Mouse (Mus musculus): Measurements from ENCODE around the gene Zfp53. TPM values are rescaled to one million over a fixed set of nuclear protein-coding genes. Genes with fewer than 3 reads are reported as not detected.

The Zfp53 gene
- total and polyA plus RNA-seq, 2 experiments from 2014 or later: 0.92 to 4.0 TPM

DNA sequence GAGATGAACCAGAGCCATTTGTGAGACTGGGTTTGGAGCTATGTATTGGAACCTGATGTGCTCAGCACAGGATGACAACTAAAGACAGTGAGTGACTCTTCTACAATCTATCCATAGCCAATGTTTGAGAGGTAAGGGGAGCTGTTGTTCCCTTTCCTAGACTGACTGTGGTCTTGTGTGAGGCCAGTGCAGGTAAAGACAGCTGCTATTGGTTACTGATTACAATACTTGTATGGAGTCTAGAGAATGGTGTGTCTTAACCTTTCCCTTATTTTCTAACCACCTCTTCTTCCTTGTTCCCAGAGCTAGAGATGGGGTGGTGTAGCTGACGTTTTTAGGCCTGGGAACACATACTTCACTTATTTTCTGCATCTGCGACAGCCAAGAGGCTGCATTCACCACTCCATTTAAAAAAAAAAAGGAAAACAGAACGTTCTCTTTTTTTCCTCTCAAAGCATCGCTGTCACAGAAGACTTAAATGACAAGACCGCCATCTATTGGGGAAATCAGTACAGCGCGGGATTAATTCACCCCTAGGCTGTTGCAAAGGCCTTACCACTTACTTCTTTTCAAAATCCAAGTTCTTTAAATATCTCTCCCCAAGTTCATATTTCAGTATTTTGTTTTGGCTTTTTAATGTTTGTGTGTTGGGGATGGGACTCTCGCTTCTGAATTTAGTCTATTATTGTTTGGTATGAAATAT lies 26.8 kb downstream of the Zfp53 start:
- no peaks in the 10 kb centered on the region for H3K4me1 ChIP-seq (ENCODE audit: control insufficient read depth, insufficient read depth)
- 2% methylated on average over 8 of the region's 8 CpGs for WGBS
- DNase-seq (ENCODE audit: low spot score) (peak; percentile 91), ATAC-seq (ENCODE audit: insufficient read depth, low read depth) (peak; percentile 67)
- H3K4me3 ChIP-seq (ENCODE audit: low read depth, low read length): peak overlapping the region; percentile 64; the same call in 1 of the 2 replicates
- peak overlapping the region; percentile 94 for H3K27ac ChIP-seq (ENCODE audit: low read depth)
- H3K9ac ChIP-seq (replicated peaks; ENCODE audit: low read depth, low read length): no peak overlapping the region; the same call in 1 of the 2 replicates
- H3K9me3 ChIP-seq (replicated peaks; ENCODE audit: control insufficient read depth, low read length): no peaks in the 10 kb centered on the region
- TF ChIP-seq EP300 (IDR thresholded peaks at IDR 0.05; ENCODE audit: low read depth) (no peak), CTCF (IDR thresholded peaks at IDR 0.05; ENCODE audit: low read depth) (peak; percentile 78)
- peak overlapping the region; percentile 81 for H3K4me2 ChIP-seq (ENCODE audit: low read depth, low read length)
- H3K36me3 ChIP-seq (replicated peaks; ENCODE audit: control insufficient read depth, insufficient read depth, low read length): 0 out of 2 replicates have a peak, but pooled peaks cover 7% of the 10 kb centered on the region
- no peaks in the 10 kb centered on the region for H3K27me3 ChIP-seq (ENCODE audit: control insufficient read depth, insufficient read depth, low read length)

DNA sequence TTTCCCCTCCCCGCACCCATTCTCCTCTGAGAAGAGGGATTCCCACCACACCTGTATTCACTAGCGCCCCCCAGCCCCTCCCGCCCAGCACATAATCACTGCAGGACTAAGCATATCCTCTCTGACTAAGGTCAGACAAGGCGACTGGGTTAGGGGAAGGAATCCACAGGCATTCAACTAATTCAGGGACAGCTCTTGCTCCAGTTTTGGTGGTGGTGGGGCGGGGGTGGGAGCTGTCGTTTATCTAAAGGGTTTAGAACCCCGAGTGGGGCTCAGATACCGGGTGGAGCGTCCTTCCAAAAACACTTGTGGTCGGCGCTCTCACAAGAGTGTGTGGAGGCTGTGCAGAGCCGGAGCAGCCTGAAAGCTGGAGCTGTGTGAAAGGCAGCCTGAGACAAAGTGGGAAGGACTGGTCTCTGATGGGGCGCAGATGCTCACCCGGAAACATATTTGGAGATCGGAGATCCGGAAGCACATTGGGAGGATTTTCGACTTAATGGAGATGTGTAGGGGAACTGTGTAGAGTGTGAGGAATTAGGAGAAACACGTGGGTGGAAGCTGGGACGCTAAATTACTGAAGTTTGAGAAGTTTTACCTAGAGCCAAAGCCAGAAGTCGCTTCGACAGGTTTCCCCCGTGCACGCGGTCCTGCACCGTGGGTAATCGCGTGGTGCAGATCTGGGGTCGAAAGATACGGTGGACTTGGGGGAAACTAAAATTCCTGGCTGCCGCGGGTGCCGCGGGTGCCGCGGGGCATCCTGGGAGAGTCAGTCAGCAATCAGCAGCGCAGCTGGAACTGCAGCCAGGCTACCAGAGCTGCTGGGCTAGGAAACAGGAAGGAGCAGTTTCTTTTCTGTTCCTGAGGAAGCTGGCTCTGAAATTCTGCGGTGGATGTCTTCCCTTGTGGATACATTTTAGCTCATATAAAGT lies 27.7 kb downstream of the Zfp53 start:
- ATAC-seq (ENCODE audit: insufficient read depth, low read depth): peak; percentile 88
- no peaks in the 10 kb centered on the region for H3K36me3 ChIP-seq (replicated peaks; ENCODE audit: control insufficient read depth, insufficient read depth, low read length)
- H3K27me3 ChIP-seq (ENCODE audit: control insufficient read depth, insufficient read depth, low read length): no peaks in the 10 kb centered on the region
- peak overlapping the region; percentile 81 for H3K4me2 ChIP-seq (ENCODE audit: low read depth, low read length)
- WGBS: under 1% methylated on average over 37 of the region's 37 CpGs
- TF ChIP-seq EP300 (IDR thresholded peaks at IDR 0.05; ENCODE audit: low read depth) (no peak), CTCF (IDR thresholded peaks at IDR 0.05; ENCODE audit: low read depth) (no peak)
- peak overlapping the region; percentile 94 for H3K27ac ChIP-seq (ENCODE audit: low read depth)
- peak; percentile 88 for DNase-seq (ENCODE audit: low spot score)
- no peaks in the 10 kb centered on the region for H3K9me3 ChIP-seq (replicated peaks; ENCODE audit: control insufficient read depth, low read length)
- H3K9ac ChIP-seq (replicated peaks; ENCODE audit: low read depth, low read length): peak overlapping the region; percentile 63
- H3K4me1 ChIP-seq (ENCODE audit: control insufficient read depth, insufficient read depth): no peaks in the 10 kb centered on the region
- peak overlapping the region; percentile 64 for H3K4me3 ChIP-seq (ENCODE audit: low read depth, low read length)

DNA sequence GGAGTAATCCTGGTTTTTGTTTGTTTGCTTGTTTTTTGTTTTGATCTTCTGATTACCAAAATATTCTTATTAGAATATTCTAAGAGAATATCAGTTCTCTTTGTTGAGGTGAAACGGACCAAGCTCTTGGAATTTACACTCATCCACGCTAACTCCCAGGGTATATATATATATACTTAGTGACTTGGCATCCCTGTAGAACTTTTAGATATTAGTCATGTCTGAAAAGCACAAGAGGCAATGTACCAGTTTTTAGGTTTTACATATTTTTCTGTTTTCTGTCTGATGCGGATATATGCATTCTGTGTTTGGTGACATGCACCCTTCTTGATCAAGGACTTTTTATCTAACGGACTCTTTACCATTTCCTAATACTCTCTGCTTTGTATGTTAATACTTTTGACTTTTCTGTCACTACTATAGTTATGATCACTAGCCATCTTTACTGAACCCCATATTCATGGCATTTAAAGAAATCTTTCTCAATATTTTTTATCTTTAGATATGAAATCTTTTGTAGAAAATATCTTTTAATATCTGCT lies 28.4 kb downstream of the Zfp53 start:
- DNase-seq (ENCODE audit: low spot score): no peak
- peak overlapping the region; percentile 64 for H3K4me3 ChIP-seq (ENCODE audit: low read depth, low read length)
- no peaks in the 10 kb centered on the region for H3K36me3 ChIP-seq (replicated peaks; ENCODE audit: control insufficient read depth, insufficient read depth, low read length)
- H3K9ac ChIP-seq (replicated peaks; ENCODE audit: low read depth, low read length): peak overlapping the region; percentile 63
- no peaks in the 10 kb centered on the region for H3K9me3 ChIP-seq (replicated peaks; ENCODE audit: control insufficient read depth, low read length)
- no peaks in the 10 kb centered on the region for H3K27me3 ChIP-seq (ENCODE audit: control insufficient read depth, insufficient read depth, low read length)
- H3K4me1 ChIP-seq (ENCODE audit: control insufficient read depth, insufficient read depth): no peaks in the 10 kb centered on the region
- H3K27ac ChIP-seq (ENCODE audit: low read depth): peak overlapping the region; percentile 94
- TF ChIP-seq EP300 (IDR thresholded peaks at IDR 0.05; ENCODE audit: low read depth): no peak
- no peak for TF ChIP-seq CTCF (IDR thresholded peaks at IDR 0.05; ENCODE audit: low read depth)
- H3K4me2 ChIP-seq (ENCODE audit: low read depth, low read length): peak overlapping the region; percentile 81
- 21% methylated on average over 4 of the region's 4 CpGs for WGBS
- ATAC-seq (ENCODE audit: insufficient read depth, low read depth): no peak

DNA sequence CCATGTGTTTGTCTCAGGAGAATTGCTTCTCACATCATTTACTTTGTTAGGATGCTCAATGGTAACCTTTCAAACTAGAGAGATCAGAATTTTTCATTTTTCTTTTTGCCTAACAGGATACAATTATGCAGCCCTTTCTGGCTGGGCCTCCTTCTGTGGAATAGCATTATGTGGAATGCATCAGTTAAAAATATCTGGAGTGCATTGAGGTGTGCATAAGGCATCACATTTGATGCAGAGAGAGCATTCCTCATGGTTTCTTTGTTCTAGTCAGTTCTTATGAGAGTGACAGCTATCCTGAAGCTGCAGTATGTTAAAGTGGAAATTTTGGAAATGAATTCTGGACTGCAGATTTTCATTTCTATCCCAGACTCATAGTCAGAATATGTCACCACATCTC lies 37.5 kb downstream of the Zfp53 start:
- Histone ChIP-seq H3K27me3 (ENCODE audit: control insufficient read depth, insufficient read depth, low read length) (no peaks in the 10 kb centered on the region), H3K4me3 (ENCODE audit: low read depth, low read length) (no peak overlapping the region), H3K4me1 (ENCODE audit: control insufficient read depth, insufficient read depth) (0 out of 2 replicates have a peak, but pooled peaks cover 4% of the 10 kb centered on the region), H3K4me2 (ENCODE audit: low read depth, low read length) (no peak overlapping the region), H3K9ac (replicated peaks; ENCODE audit: low read depth, low read length) (no peak overlapping the region), H3K36me3 (replicated peaks; ENCODE audit: control insufficient read depth, insufficient read depth, low read length) (no peaks in the 10 kb centered on the region), H3K27ac (ENCODE audit: low read depth) (no peak overlapping the region), H3K9me3 (replicated peaks; ENCODE audit: control insufficient read depth, low read length) (no peaks in the 10 kb centered on the region)
- DNase-seq (ENCODE audit: low spot score) (no peak), ATAC-seq (ENCODE audit: insufficient read depth, low read depth) (no peak)
- TF ChIP-seq CTCF (IDR thresholded peaks at IDR 0.05; ENCODE audit: low read depth) (no peak), EP300 (IDR thresholded peaks at IDR 0.05; ENCODE audit: low read depth) (no peak)

DNA sequence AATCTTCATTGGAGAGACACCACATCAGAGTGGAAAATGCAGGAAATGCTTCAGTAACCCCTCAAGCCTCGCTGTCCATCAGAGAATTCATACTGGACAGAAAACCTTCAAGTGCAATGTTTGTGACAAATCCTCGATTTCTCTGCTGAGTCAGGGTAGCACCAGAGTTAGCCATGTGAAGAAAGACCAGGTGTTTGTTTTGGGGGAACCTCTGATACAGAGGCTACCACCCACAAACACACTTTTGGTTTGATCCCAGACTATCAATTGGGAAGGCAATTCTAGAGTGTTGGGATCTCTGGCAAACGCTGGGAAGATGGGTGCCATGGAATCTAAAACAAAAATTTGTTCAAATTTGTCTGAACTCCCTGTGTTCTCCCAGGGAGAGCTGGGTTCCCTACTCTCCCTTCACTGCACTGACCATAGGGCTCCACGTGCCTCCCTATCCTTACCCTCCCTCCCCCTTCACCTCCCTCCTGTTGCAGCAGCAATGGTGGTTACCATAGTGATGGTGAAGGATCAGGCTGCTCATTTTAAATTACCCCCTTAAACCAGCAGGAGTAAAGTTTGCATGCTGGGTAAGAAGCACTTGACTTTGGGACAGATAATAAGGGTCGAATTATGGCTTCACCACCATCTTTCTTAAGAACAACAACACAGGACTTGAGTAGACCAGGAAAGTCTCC lies 42.0 kb downstream of the Zfp53 start:
- Histone ChIP-seq H3K36me3 (replicated peaks; ENCODE audit: control insufficient read depth, insufficient read depth, low read length) (no peaks in the 10 kb centered on the region), H3K27me3 (ENCODE audit: control insufficient read depth, insufficient read depth, low read length) (no peaks in the 10 kb centered on the region), H3K9ac (replicated peaks; ENCODE audit: low read depth, low read length) (no peak overlapping the region), H3K27ac (ENCODE audit: low read depth) (peak overlapping the region; percentile 97), H3K4me3 (ENCODE audit: low read depth, low read length) (no peak overlapping the region), H3K9me3 (replicated peaks; ENCODE audit: control insufficient read depth, low read length) (no peaks in the 10 kb centered on the region), H3K4me1 (ENCODE audit: control insufficient read depth, insufficient read depth) (peaks cover 13% of the 10 kb centered on the region), H3K4me2 (ENCODE audit: low read depth, low read length) (no peak overlapping the region)
- WGBS: 76% methylated on average over 5 of the region's 5 CpGs
- no peak for DNase-seq (ENCODE audit: low spot score)
- TF ChIP-seq CTCF (IDR thresholded peaks at IDR 0.05; ENCODE audit: low read depth): no peak
- TF ChIP-seq EP300 (IDR thresholded peaks at IDR 0.05; ENCODE audit: low read depth): no peak
- ATAC-seq (ENCODE audit: insufficient read depth, low read depth): no peak

All from heart, postnatal 0 days (tissue).